Mouse (Mus musculus) ES-Bruce4 (cell line): Measurements from ENCODE around the gene Pdcd6ip.

Experiments used
- CTCF ChIP-seq: IDR thresholded peaks from one replicate; pipeline ENCODE4 v1.8.1; 2011; ENCODE audit warnings: low read depth, low read length
- POLR2A ChIP-seq: IDR thresholded peaks from one replicate; pipeline ENCODE4 v1.8.1; 2011; ENCODE audit warnings: low read length; ENCODE audit not compliant: insufficient read depth

DNA sequence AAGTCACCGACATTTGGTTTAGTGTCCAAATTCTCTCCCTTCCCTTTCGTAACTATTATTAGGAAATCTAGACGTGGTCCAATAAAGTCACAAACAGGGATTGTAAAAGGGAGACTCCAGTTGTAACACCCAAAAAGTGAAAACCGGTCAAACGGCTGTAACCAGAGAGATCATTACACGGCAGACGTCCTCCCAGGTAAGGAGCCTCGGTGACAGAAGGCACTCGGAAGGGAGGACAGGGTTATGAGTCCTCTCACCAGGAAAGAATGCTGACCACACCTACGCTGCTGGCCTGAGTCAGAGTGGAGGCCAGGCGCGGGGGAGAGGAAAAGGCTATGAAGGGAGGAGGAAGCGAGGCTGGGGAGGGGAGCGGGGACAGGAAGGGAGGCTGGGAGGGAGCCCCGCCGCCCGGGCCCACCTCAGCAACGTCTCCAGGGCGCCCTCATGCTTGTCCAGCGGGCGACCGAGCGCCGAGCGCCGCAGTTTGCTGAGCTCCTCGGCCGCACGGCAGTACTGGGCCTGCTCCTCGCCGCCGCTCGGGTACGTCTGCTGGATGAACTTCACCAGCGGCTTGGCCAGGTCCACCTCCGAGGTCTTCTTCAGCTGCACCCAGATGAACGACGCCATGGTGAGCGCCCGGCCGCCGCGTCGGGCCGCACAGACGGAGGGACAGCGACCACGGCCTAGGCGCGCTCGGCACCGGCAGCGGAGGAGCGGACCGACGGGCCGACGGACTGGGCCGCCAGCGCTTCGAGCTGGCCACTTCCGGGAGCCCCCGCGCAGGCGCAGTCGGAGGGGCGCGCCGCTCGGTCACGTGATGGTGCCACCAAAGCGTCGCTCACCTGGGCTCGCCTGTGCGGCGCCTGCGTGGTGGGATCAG is at the start of gene Pdcd6ip:
- no peak for TF ChIP-seq CTCF
- peak; percentile 22 for TF ChIP-seq POLR2A
